Mouse (Mus musculus) liver, embryonic 12.5 days (tissue): ENCODE data around the gene Fbxl8. TPM values are rescaled to one million over a fixed set of nuclear protein-coding genes. Genes with fewer than 3 reads are reported as not detected.
A peak's percentile ranks its signal among the peaks of the same experiment; 100 is the strongest.

Experiments used
- ATAC-seq: fragments of 200-750 bp; cut with Nextera tagmentation; 2 replicates; pipeline ENCODE4 v1.8.0; 2017; ENCODE audit warnings: moderate number of reproducible peaks, mild to moderate bottlenecking, moderate library complexity
- H3K27ac ChIP-seq: fragments of 300-500 bp; sonication (generic); 2 replicates; pipeline ENCODE4 v1.5.1; 2016; ENCODE audit warnings: mild to moderate bottlenecking
- H3K27me3 ChIP-seq: fragments of 300-500 bp; sonication (generic); replicated peaks from 2 replicates; pipeline ENCODE4 v1.6.1; 2016; ENCODE audit warnings: mild to moderate bottlenecking, moderate library complexity
- H3K36me3 ChIP-seq: fragments of 300-500 bp; sonication (generic); 2 replicates; pipeline ENCODE4 v1.6.1; 2016; ENCODE audit warnings: mild to moderate bottlenecking, moderate library complexity
- H3K4me1 ChIP-seq: fragments of 300-500 bp; sonication (generic); 2 replicates; pipeline ENCODE4 v1.6.1; 2016
- H3K4me2 ChIP-seq: fragments of 300-500 bp; sonication (generic); 2 replicates; pipeline ENCODE4 v1.6.1; 2016; ENCODE audit warnings: mild to moderate bottlenecking, moderate library complexity
- H3K4me3 ChIP-seq: fragments of 300-500 bp; sonication (generic); 2 replicates; pipeline ENCODE4 v1.5.1; 2016; ENCODE audit warnings: mild to moderate bottlenecking, moderate library complexity
- H3K9ac ChIP-seq: fragments of 300-500 bp; sonication (generic); 2 replicates; pipeline ENCODE4 v1.6.1; 2016; ENCODE audit warnings: mild to moderate bottlenecking, moderate library complexity
- H3K9me3 ChIP-seq: fragments of 300-500 bp; sonication (generic); replicated peaks from 2 replicates; pipeline ENCODE4 v1.6.1; 2016; ENCODE audit warnings: mild to moderate bottlenecking, moderate library complexity
- WGBS: fragments of 180-500 bp; shearing (Covaris S2); methylation state at CpG from one replicate; pipeline ENCODE4 v1.1.7; 2016; ENCODE audit not compliant: insufficient replicate concordance; 5-methylcytosine and 5-hydroxymethylcytosine counted together
- polyA plus RNA-seq: library from polyadenylated mRNA; unstranded; fragments of >200 nt; fragmentation: Nextera tagmentation; extraction: Ambion mirVana; gene quantifications from 2 replicates; pipeline ENCODE4 v1.2.1, GENCODE M21; 2016

Fbxl8 gene
- polyA plus RNA-seq, 1 experiment from 2014 or later: 1.2 TPM

DNA sequence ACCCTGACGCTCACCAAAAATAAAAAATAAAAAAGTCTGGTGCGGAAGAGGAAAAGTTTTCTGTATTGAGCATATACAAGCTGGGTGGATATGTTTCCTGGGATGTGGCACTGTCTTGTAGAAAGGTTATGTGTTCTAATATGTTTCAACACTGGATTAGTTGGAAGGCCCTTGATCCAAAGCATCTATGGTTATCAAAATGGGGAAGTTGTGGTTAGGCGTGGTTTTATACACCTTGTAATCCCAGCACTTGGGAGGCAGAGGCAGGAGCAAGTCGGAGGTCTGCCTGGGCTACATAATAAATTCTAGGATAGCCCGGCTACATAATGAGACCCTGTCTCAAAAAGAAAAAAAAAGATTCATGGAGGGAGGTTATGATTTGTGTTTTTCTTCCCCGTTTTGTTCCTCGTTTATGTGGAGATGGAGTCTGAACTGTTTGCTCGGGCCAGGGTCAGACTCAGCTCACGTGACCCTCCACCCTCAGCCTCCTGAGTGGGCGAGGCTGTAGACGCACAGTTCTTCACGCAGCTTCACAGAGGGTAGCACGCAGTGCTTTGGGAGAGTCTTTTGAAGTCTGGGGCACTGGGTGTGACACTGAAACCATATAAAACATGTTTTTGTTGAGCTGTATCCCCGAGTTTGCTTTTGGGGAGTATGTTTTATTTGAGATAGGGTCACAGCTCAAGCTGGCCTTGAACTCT is 26.9 kb upstream of the Fbxl8 start:
- no peak for ATAC-seq
- peaks cover 78% of the 10 kb centered on the region for H3K36me3 ChIP-seq

DNA sequence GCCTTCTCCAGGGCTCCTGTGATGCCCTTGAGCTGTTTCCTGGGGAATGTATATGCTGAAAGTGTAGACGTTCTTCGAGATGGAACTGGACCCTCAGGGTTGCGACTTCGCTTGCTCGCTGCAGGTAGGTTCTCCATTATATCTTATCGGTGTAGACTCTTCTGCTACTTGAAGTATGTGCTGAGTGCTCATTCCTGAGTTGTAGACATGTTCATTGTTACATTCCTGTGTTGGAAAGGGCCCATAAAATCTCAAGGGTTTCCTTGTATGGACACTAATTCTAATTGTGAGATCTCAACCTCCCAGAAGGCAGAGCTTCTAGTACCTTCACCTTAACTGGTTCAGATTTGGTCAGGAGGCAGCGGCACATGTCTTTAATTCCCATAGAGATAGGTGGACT is 23.4 kb upstream of the Fbxl8 start:
- Histone ChIP-seq H3K4me2 (no peak overlapping the region), H3K27me3 (no peaks in the 10 kb centered on the region), H3K4me1 (no peaks in the 10 kb centered on the region), H3K9ac (no peak overlapping the region), H3K4me3 (no peak overlapping the region), H3K27ac (no peak overlapping the region), H3K36me3 (peaks cover 77% of the 10 kb centered on the region), H3K9me3 (no peaks in the 10 kb centered on the region)
- WGBS: 94% methylated on average over 7 of the region's 7 CpGs
- ATAC-seq: no peak

More for the DNA sequence above, 26.9 kb upstream of the Fbxl8 start:
- no peak overlapping the region for H3K4me3 ChIP-seq
- WGBS: 75% methylated on average over 14 of the region's 14 CpGs
- H3K4me2 ChIP-seq: no peak overlapping the region
- no peak overlapping the region for H3K27ac ChIP-seq
- H3K9me3 ChIP-seq: no peaks in the 10 kb centered on the region
- peaks cover 17% of the 10 kb centered on the region for H3K4me1 ChIP-seq
- no peaks in the 10 kb centered on the region for H3K27me3 ChIP-seq
- H3K9ac ChIP-seq: no peak overlapping the region

DNA sequence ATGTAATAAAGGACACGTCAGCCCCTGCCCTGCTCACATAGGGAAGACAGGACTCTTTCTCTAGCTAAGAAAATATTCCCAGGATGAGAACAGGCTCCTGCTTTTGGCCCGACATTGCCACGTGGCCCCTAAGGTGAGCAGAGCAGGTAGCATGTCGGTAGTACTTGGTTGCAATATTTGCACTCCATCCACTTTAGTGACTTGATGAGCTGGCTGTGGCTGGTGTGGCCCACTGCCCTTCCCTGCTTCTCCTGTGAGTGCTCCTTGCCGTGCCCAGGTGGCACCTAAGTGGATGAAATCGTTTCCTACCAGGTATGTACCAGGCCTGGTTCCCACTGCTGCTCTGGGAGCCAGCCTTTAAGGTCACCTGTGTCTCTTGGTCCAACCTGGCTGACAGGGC is 12.5 kb upstream of the Fbxl8 start:
- no peak overlapping the region for H3K4me2 ChIP-seq
- H3K36me3 ChIP-seq: peaks cover 66% of the 10 kb centered on the region
- no peak overlapping the region for H3K9ac ChIP-seq
- peaks cover 36% of the 10 kb centered on the region for H3K4me1 ChIP-seq
- ATAC-seq: no peak
- H3K27ac ChIP-seq: no peak overlapping the region
- H3K4me3 ChIP-seq: no peak overlapping the region
- 82% methylated on average over 6 of the region's 6 CpGs for WGBS
- peaks cover 14% of the 10 kb centered on the region; the same call in 1 of the 2 replicates for H3K27me3 ChIP-seq
- no peaks in the 10 kb centered on the region for H3K9me3 ChIP-seq

DNA sequence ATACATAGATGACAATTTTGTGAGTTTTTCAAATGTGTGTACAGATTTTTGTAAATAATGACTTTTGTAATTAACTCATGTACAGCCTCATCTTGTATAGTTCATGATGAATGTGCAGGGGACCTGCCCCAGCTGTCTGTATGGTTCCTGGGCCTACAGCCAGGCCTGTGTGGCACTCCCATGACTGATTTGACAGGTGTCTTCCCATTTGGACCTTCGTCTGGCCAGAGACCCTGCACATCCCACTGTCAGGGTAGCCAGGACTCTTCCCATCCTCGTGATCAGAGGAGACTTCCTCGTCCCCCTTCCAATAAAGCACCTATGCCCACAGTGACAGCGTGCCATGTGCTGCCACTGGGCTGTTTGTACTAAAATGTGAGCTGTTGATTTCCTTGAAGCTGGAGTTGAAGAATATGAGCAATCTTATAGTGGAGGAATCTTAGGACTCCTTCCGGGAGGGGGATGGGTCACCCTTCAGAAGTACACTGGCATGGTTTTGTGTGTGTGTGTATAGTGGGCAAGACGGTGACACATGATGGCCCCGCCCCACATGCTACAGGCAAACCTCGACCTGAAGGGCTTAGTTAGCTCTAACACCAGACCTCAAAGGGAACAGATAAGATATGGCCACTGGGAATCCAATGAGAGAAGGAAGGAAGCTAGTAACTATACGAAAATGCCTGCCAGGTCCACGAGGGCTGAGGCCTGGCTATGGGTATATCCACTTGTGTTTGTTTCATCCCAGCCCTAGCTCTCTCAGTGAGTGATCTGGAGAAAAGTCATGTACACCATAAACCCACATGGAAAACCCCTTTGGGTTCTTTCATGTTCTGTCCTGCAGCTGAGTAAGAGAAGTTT is 11.5 kb upstream of the Fbxl8 start:
- Histone ChIP-seq H3K4me2 (no peak overlapping the region; the same call in 1 of the 2 replicates), H3K4me1 (peaks cover 36% of the 10 kb centered on the region), H3K9ac (no peak overlapping the region), H3K36me3 (peaks cover 58% of the 10 kb centered on the region), H3K27me3 (peaks cover 21% of the 10 kb centered on the region), H3K9me3 (no peaks in the 10 kb centered on the region), H3K4me3 (no peak overlapping the region), H3K27ac (no peak overlapping the region)
- WGBS: 59% methylated on average over 10 of the region's 10 CpGs
- ATAC-seq: no peak

DNA sequence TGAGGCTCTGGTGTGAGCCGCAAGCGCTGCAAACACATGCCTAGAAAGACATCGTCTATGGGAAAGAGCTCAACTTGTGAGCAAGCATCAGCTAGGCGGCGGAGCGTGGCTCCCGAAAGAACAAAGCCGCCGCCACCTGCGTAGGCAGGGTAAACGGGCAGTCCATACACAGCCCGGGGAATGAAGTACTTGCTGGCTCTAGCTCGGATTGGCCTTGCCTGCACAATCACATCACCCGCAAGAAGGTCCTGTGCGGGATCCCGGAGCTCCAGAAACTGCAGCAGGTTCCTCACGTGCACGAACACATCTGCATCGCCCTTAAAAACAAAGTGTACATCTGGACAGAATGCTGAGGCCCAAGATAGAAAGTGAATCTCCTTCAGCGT is 10.7 kb upstream of the Fbxl8 start:
- peaks cover 49% of the 10 kb centered on the region for H3K36me3 ChIP-seq
- peak overlapping the region; percentile 73 for H3K4me3 ChIP-seq
- 52% methylated on average over 20 of the region's 20 CpGs for WGBS
- peak overlapping the region; percentile 100 for H3K4me2 ChIP-seq
- no peak for ATAC-seq
- peak overlapping the region; percentile 27; the same call in 1 of the 2 replicates for H3K27ac ChIP-seq
- peaks cover 30% of the 10 kb centered on the region for H3K27me3 ChIP-seq
- H3K9ac ChIP-seq: peak overlapping the region; percentile 76; the same call in 1 of the 2 replicates
- peaks cover 38% of the 10 kb centered on the region for H3K4me1 ChIP-seq
- no peaks in the 10 kb centered on the region for H3K9me3 ChIP-seq

DNA sequence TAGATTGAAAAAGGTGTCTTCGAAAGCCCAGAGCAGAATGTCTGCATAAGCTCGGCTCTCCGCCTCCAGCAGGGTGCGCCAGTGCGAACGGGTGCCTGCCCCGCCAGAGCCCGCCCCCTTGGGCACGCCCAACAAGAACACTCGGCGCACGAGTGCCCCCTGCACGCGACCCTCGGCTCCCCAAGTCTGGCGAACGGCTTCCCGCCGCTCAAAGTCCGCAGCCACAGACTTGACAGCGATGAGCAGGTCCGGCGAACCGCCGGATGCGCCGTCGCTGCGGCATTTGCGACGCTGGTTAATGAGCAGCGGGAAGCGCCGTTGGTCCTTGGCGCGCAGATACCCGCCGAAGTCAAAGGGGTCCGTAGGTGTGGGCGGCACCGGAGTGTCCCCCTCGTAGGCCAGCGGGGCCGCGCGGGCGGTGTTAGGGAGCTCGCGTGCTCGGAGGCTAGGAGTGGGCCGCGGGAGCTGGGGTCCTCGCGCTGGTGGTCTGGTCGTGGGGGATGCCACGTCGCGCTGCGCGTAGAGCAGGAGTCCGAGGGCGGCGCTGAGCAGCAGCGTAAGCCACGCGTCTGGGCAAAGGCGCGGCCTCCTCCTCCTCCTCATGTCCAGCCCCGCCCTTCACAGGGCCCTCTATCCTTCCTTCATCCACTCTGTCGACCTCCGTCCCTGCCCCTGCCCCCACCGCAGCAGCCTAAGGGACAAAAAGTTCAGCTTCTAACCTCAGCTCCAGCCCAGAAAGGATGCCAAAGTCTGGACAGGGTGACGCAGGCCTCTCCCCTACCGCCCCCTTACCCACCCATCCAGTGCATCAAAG is 10.1 kb upstream of the Fbxl8 start:
- Histone ChIP-seq H3K27me3 (peaks cover 36% of the 10 kb centered on the region), H3K4me3 (peak overlapping the region; percentile 73), H3K9me3 (no peaks in the 10 kb centered on the region), H3K9ac (peak overlapping the region; percentile 76), H3K36me3 (peaks cover 43% of the 10 kb centered on the region), H3K27ac (peak overlapping the region; percentile 87), H3K4me2 (peak overlapping the region; percentile 100), H3K4me1 (peaks cover 44% of the 10 kb centered on the region)
- under 1% methylated on average over 74 of the region's 74 CpGs for WGBS
- peak; percentile 91 for ATAC-seq

DNA sequence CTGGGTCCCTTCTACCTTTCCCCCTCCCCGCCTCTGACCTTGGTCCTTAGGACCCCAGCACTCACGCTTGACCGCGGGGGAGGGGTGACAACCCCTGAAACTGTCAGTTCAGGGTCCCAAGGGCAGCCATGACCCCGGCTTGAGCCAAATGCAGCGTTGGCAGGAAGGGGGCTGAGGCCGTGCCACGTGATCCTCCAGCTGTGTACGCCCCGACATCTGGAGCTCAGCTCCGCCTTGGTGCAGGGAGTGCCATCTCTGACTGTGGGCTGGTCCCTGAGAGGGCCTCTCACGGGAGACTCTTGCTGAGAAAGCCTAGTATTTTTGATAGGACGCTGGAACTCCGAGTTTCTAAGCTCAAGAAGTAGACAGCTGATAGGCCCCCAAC is 9.5 kb upstream of the Fbxl8 start, which contains the start of gene B3gnt9:
Gene B3gnt9, minus strand, starts transcription at position 188 of the 385 bp plus-strand sequence.
- Histone ChIP-seq H3K36me3 (peaks cover 37% of the 10 kb centered on the region), H3K4me2 (peak within 1 kb of the TSS; percentile 100), H3K4me3 (peak within 1 kb of the TSS; percentile 73), H3K9me3 (no peaks in the 10 kb centered on the region), H3K27me3 (peaks cover 42% of the 10 kb centered on the region), H3K4me1 (peaks cover 50% of the 10 kb centered on the region), H3K9ac (peak within 1 kb of the TSS; percentile 76), H3K27ac (peak within 1 kb of the TSS; percentile 87)
- WGBS: 3% methylated on average over 14 of the region's 14 CpGs
- ATAC-seq: peak; percentile 91

DNA sequence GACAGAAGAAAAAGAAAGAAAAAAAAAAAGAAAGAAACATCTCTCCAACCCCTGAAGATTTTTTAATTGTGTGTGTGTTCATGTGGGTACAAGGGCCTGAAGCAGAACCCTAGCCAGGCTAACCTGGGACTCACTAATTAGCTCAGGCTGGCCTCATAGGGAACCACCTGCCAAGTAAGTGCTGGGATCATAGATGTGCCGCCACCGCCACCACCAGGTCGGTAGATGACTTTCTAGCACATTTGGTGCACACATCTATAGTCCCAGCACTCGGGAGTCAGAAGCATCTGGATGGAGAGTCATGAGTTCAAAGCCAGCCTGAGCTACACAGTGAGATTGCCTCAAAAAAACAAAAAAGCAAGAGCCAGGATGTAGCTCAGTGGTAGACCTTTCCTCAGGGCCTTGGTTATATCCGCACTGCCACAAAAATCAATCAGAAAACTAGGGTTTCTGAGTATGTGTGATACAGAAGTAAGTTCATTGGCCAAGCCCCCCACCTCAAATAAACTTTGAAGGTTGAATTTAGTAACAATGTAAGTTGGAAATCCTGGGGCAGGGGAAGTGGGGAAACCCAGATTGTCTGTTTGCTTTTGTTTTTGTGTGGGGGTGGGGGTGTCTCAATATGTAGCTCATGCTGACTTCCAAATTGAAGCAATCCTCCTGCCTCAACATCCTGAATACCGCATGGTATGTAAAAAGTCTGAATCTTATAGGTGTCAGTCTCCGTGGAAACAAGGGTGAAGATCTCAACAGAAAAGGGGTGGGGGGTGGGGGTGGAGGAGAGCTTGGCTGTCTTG is 6.9 kb upstream of the Fbxl8 start:
- Histone ChIP-seq H3K4me3 (no peak overlapping the region), H3K4me2 (no peak overlapping the region), H3K9ac (no peak overlapping the region), H3K27ac (no peak overlapping the region), H3K4me1 (peaks cover 62% of the 10 kb centered on the region), H3K9me3 (no peaks in the 10 kb centered on the region), H3K36me3 (peaks cover 12% of the 10 kb centered on the region), H3K27me3 (peaks cover 64% of the 10 kb centered on the region)
- no peak for ATAC-seq
- 59% methylated on average over 7 of the region's 7 CpGs for WGBS

DNA sequence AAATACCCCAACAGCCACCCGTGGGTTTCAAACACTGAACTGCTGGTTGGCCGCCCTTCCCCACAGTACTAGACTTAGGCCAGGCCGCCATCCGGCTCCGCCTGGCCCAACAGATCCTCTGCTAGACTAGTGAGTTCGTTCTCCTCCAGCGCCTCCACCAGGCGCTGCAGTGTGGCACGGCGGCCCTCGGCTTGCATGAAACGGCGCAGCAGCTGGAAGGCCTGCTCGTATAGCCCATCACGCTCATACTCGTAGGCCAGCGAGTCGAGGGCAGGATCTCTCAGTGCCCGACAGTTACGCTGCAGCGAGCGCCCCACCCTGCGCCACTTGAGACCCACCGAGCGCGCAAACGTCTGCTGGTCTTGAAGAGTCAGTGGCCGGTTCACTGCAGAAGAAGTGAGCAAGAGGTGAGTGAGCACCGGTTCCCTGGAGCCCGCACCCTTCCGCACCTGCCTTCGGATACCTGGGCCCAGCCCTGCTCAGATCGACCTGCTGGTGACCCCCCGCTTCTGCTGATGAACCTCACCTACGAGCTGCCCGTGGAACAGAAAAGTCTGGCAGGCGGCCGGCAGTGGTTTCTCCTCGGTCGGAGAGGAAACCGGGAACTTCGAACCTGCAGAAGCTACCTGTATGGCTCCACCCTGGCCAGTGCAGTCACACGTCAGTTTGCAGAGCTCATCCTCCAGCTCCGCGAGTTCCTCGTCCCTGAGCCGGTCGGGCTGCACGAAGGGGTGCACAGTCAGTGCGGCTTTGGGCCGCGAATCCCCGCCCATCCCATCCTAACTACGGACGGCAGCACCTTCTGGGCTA is 5.3 kb upstream of the Fbxl8 start:
- H3K27ac ChIP-seq: no peak overlapping the region
- peaks cover 57% of the 10 kb centered on the region for H3K4me1 ChIP-seq
- peaks cover 76% of the 10 kb centered on the region for H3K27me3 ChIP-seq
- H3K4me3 ChIP-seq: peak overlapping the region; percentile 47
- H3K9ac ChIP-seq: peak overlapping the region; percentile 29; the same call in 1 of the 2 replicates
- H3K9me3 ChIP-seq: no peaks in the 10 kb centered on the region
- H3K4me2 ChIP-seq: peak overlapping the region; percentile 79
- H3K36me3 ChIP-seq: no peaks in the 10 kb centered on the region
- ATAC-seq: no peak
- 13% methylated on average over 55 of the region's 55 CpGs for WGBS

DNA sequence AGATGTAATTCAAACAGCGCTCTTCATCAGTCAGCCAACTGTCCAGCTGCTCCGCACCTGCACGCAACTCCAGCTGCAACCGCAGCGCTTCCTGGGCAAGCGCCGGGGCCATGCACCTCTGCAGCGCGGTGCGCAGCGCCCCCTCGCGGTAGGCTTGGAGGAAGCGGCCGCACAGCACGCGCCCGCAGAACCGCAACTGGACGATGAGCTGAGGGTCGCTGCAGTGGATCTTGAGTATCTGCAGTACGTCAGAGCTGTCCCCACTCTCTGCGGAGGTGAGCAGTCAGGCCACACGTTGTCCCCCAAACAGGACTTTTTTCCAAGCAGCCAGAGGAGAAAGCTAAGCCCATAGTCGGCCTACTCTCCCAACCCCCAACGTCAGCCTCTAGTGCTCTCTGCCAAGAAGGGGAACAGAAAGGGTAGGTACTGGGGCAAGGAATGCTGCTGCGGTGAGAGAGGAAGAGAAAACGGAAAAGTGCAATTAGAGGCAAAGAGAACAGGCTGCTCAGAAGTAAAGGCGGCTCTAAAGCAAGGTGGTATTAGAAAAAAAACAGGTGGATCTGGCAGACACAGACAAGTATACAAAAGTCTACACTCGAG is 4.6 kb upstream of the Fbxl8 start:
- Histone ChIP-seq H3K4me3 (peak overlapping the region; percentile 47), H3K4me2 (peak overlapping the region; percentile 79), H3K4me1 (peaks cover 55% of the 10 kb centered on the region), H3K27me3 (peaks cover 76% of the 10 kb centered on the region), H3K9ac (peak overlapping the region; percentile 29; the same call in 1 of the 2 replicates), H3K36me3 (no peaks in the 10 kb centered on the region), H3K27ac (no peak overlapping the region), H3K9me3 (no peaks in the 10 kb centered on the region)
- 4% methylated on average over 30 of the region's 30 CpGs for WGBS
- ATAC-seq: no peak
